Mouse (Mus musculus) limb, embryonic 10.5 days (tissue): ENCODE measurements around the gene Map6. TPM values are rescaled to one million over a fixed set of nuclear protein-coding genes. Genes with fewer than 3 reads are reported as not detected.

Source experiments
- DNase-seq: peaks from one replicate; pipeline ENCODE4 v3.0.0-alpha.2; 2017; ENCODE audit warnings: low spot score
- H3K27ac ChIP-seq: fragments of 300-500 bp; sonication (generic); 2 replicates; pipeline ENCODE4 v1.5.1; 2016; ENCODE audit warnings: mild to moderate bottlenecking
- H3K27me3 ChIP-seq: fragments of 300-500 bp; sonication (generic); 2 replicates; pipeline ENCODE4 v1.6.1; 2016; ENCODE audit warnings: low read depth, mild to moderate bottlenecking; ENCODE audit not compliant: poor library complexity, severe bottlenecking
- H3K36me3 ChIP-seq: fragments of 300-500 bp; sonication (generic); 2 replicates; pipeline ENCODE4 v1.6.1; 2016; ENCODE audit warnings: mild to moderate bottlenecking, moderate library complexity
- H3K4me1 ChIP-seq: fragments of 300-500 bp; sonication (generic); 2 replicates; pipeline ENCODE4 v1.6.1; 2016
- H3K4me3 ChIP-seq: fragments of 300-500 bp; sonication (generic); 2 replicates; pipeline ENCODE4 v1.5.1; 2016; ENCODE audit warnings: mild to moderate bottlenecking, moderate library complexity
- H3K9me3 ChIP-seq: fragments of 300-500 bp; sonication (generic); replicated peaks from 2 replicates; pipeline ENCODE4 v1.6.1; 2016; ENCODE audit warnings: mild to moderate bottlenecking
- WGBS: fragments of 180-500 bp; shearing (Covaris S2); methylation state at CpG from one replicate; pipeline ENCODE4 v1.1.7; 2016; 5-methylcytosine and 5-hydroxymethylcytosine counted together
- polyA plus RNA-seq: library from polyadenylated mRNA; unstranded; fragments of >200 nt; fragmentation: Nextera tagmentation; extraction: Ambion mirVana; gene quantifications from 2 replicates; pipeline ENCODE4 v1.2.1, GENCODE M21; 2016

Gene Map6
- polyA plus RNA-seq, 1 experiment from 2014 or later = 5.4 TPM

DNA sequence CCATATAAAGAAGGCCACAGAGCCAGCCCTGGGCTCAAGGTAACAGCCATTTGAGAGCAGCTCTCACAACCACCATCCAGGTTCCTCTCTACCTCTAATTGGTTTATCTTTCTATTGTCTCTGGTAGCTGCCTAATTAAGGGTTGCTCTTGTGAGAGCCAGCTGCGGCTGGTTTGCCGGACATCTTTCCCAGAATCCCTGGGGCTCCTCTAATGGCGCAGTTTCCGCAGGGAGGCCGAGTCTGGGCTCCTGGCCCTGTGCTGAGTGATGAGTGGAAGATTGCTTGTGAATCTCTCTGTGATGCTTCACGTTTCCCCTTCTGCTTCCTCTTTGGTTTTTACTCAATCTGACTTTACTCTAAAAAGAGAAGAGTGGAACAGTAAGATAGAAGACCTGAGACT, 36.8 kb downstream of the Map6 start:
- 55% methylated on average over 6 of the region's 6 CpGs for WGBS

GRCm38 (mm10) chr7:99304949-99305372, 37.7 kb downstream of the Map6 start:
- Histone ChIP-seq H3K27ac (peak overlapping the region; percentile 30; the same call in 1 of the 2 replicates), H3K4me1 (peaks cover 27% of the 10 kb centered on the region), H3K4me3 (no peak overlapping the region), H3K36me3 (no peaks in the 10 kb centered on the region), H3K9me3 (no peaks in the 10 kb centered on the region), H3K27me3 (no peaks in the 10 kb centered on the region)
- DNase-seq = no peak
- 68% methylated on average over 5 of the region's 5 CpGs for WGBS

More for the DNA sequence above, 36.8 kb downstream of the Map6 start:
- Histone ChIP-seq H3K4me3 (no peak overlapping the region), H3K9me3 (no peaks in the 10 kb centered on the region), H3K36me3 (no peaks in the 10 kb centered on the region), H3K4me1 (peaks cover 27% of the 10 kb centered on the region), H3K27ac (0 out of 2 replicates have a peak overlapping the region, but pooled peaks have one; percentile 30), H3K27me3 (no peaks in the 10 kb centered on the region)
- DNase-seq = no peak

- no peak overlapping the region for H3K27ac ChIP-seq
- no peak for DNase-seq
- H3K4me1 ChIP-seq = peaks cover 27% of the 10 kb centered on the region
- H3K27me3 ChIP-seq = no peaks in the 10 kb centered on the region
- 92% methylated on average over 4 of the region's 4 CpGs for WGBS
- H3K4me3 ChIP-seq = no peak overlapping the region
- H3K36me3 ChIP-seq = no peaks in the 10 kb centered on the region
- H3K9me3 ChIP-seq = no peaks in the 10 kb centered on the region
These were observed 38.4 kb downstream of the Map6 start for GRCm38 (mm10) chr7:99305688-99306087.

DNA sequence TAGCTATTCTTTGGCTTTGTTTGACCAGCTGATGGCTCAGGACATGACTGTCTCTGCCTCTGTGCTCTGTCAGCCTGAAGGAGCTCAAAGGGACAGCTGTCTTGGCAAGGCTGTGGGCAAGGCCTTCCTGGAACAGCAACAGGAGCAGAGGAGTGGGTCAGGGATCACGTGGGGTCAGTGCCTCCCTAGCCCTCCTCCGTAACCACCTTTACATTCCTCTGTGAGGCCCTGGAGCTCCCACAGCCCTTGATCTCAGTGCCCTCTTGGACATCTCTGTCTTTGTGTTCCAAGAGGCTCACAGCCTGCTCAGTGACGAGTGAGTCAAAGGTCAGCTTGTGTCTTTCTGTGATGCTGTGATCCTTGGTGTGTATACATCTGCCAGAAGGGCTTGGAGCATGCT, 39.4 kb downstream of the Map6 start:
- no peaks in the 10 kb centered on the region for H3K36me3 ChIP-seq
- DNase-seq = no peak
- H3K9me3 ChIP-seq = no peaks in the 10 kb centered on the region
- WGBS = 24% methylated on average over 3 of the region's 3 CpGs
- peaks cover 31% of the 10 kb centered on the region for H3K4me1 ChIP-seq
- no peaks in the 10 kb centered on the region for H3K27me3 ChIP-seq
- H3K4me3 ChIP-seq = no peak overlapping the region
- H3K27ac ChIP-seq = no peak overlapping the region

GRCm38 (mm10) chr7:99311433-99311832, 44.2 kb downstream of the Map6 start:
- no peak for DNase-seq
- no peaks in the 10 kb centered on the region for H3K36me3 ChIP-seq
- 79% methylated on average over 7 of the region's 7 CpGs for WGBS
- no peaks in the 10 kb centered on the region for H3K9me3 ChIP-seq
- no peaks in the 10 kb centered on the region for H3K27me3 ChIP-seq
- H3K4me3 ChIP-seq = no peak overlapping the region
- no peak overlapping the region; the same call in 1 of the 2 replicates for H3K27ac ChIP-seq
- peaks cover 38% of the 10 kb centered on the region for H3K4me1 ChIP-seq

DNA sequence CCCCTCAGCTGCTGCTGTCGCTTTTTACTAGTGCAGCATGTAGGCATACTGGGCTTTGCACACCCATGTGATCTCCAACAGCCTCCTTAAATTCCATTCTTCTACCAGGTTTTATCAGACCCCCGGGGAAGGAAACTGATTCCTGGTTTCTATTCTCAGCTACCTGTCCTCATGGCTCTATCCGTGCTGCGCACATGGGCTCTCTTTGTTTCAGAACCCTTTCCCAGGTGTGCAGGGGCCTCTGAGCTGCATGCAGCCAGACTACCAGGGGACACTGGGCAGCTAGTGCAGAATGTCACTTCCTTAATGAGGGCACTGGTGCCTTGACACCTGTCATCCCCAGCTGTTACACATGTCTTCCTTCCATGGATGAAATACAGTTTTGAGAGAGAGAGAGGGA, 44.8 kb downstream of the Map6 start:
- Histone ChIP-seq H3K4me1 (peaks cover 34% of the 10 kb centered on the region), H3K27ac (peak overlapping the region; percentile 46; the same call in 1 of the 2 replicates), H3K4me3 (no peak overlapping the region), H3K27me3 (no peaks in the 10 kb centered on the region), H3K9me3 (no peaks in the 10 kb centered on the region), H3K36me3 (no peaks in the 10 kb centered on the region)
- 81% methylated on average over 4 of the region's 4 CpGs for WGBS
- no peak for DNase-seq

DNA sequence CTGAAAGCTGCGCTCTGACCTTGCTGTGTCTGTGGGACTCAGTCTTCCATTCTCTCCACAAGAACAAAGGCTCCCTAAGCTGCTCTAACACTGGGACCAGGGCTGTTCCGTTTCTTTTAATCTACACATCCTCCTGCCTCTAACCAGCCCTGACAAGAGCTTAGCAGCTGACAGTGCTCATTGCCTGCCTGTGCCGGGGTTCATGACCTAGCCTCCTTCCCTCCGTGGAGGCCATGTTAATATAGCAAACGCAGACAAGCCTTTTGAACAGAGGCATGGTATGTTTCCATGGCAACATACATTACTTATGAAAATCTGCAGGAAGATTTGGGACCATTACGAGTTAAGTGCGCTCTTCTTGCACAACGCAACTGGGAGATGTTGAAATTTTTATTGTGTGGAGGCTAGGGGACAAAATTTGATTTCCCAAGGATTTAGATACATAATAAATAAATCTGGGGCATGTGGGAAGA, 45.5 kb downstream of the Map6 start:
- Histone ChIP-seq H3K9me3 (no peaks in the 10 kb centered on the region), H3K36me3 (no peaks in the 10 kb centered on the region), H3K4me1 (peaks cover 34% of the 10 kb centered on the region), H3K27ac (peak overlapping the region; percentile 46; the same call in 1 of the 2 replicates), H3K4me3 (no peak overlapping the region), H3K27me3 (no peaks in the 10 kb centered on the region)
- WGBS = 51% methylated on average over 8 of the region's 8 CpGs
- no peak for DNase-seq

DNA sequence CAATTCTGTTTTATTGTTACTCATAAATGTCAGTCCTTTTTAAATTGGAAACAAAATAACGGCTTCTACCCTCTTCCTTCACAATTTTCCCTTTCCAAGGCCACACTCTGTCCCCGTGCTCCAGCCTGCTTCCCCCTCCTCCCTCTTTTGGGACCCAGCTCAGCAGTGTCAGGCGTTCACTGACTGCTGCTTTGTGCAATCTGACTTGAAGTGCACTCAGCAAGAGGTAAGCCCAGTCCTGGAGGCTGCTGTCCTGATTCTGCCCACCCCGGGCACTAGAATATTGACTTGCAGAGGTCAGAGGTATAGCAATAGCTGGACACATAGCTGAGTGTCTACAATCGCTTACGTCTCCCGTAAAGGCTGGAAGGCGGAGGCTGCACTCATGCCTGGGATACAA, 46.0 kb downstream of the Map6 start:
- DNase-seq = no peak
- WGBS = 71% methylated on average over 8 of the region's 8 CpGs
- Histone ChIP-seq H3K27me3 (no peaks in the 10 kb centered on the region), H3K9me3 (no peaks in the 10 kb centered on the region), H3K4me1 (peaks cover 38% of the 10 kb centered on the region), H3K36me3 (no peaks in the 10 kb centered on the region), H3K4me3 (no peak overlapping the region), H3K27ac (no peak overlapping the region)

DNA sequence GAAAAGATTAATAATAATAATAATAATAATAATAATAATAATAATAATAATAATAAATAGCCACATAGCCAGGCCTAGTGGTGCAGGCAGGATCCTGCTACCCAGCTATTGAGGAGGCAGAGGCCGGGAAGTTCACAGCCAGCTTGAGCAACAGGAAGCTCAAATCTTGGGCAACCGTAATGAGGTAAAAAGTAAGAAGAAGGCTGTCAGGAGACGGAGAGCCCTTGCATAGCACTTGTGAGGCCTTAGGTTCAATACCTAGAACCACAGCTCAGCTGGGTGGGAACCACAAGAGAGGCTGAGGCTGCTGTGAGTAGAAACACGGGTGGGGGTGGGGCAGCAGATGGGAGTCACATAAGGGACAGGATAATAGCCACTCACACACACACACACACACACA, 47.3 kb downstream of the Map6 start:
- H3K36me3 ChIP-seq = no peaks in the 10 kb centered on the region
- no peak overlapping the region for H3K27ac ChIP-seq
- no peak overlapping the region for H3K4me3 ChIP-seq
- H3K9me3 ChIP-seq = no peaks in the 10 kb centered on the region
- 86% methylated on average over 4 of the region's 4 CpGs for WGBS
- no peaks in the 10 kb centered on the region for H3K27me3 ChIP-seq
- H3K4me1 ChIP-seq = peaks cover 45% of the 10 kb centered on the region
- DNase-seq = no peak

GRCm38 (mm10) chr7:99316207-99316606, 49.0 kb downstream of the Map6 start:
- H3K27ac ChIP-seq = no peak overlapping the region
- no peak for DNase-seq
- H3K4me3 ChIP-seq = no peak overlapping the region
- no peaks in the 10 kb centered on the region for H3K36me3 ChIP-seq
- H3K27me3 ChIP-seq = peaks cover 10% of the 10 kb centered on the region; the same call in 1 of the 2 replicates
- 57% methylated on average over 7 of the region's 7 CpGs for WGBS
- H3K4me1 ChIP-seq = peaks cover 59% of the 10 kb centered on the region
- H3K9me3 ChIP-seq = no peaks in the 10 kb centered on the region

GRCm38 (mm10) chr7:99317475-99317874, 50.2 kb downstream of the Map6 start:
- WGBS = 74% methylated on average over 7 of the region's 7 CpGs
- no peak for DNase-seq
- Histone ChIP-seq H3K27me3 (peaks cover 12% of the 10 kb centered on the region; the same call in 1 of the 2 replicates), H3K4me1 (peaks cover 46% of the 10 kb centered on the region), H3K4me3 (no peak overlapping the region), H3K36me3 (no peaks in the 10 kb centered on the region), H3K9me3 (no peaks in the 10 kb centered on the region), H3K27ac (0 out of 2 replicates have a peak overlapping the region, but pooled peaks have one; percentile 16)

DNA sequence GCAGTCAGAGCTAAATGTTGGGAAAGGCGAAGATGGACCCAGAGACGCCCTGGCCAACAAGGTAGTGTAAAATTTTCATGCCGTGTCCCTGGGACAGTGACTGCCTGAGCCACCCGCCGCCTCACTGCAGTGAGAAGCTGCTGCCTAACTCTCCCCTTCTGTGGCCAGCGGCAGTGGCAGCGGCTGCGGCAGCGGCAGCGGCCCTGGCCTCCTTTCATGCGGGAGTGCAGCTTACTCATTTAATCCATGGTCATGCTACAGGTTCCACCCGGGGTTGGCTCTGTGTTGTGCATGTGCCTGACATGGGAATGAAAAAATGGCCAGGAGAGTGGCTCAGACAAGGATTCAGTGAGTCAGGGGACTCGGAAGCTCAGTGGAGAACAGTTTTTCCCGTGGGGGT, 53.3 kb downstream of the Map6 start:
- Histone ChIP-seq H3K9me3 (no peaks in the 10 kb centered on the region), H3K27ac (0 out of 2 replicates have a peak overlapping the region, but pooled peaks have one; percentile 4), H3K36me3 (no peaks in the 10 kb centered on the region), H3K27me3 (peaks cover 26% of the 10 kb centered on the region), H3K4me3 (no peak overlapping the region), H3K4me1 (peaks cover 49% of the 10 kb centered on the region)
- WGBS = 46% methylated on average over 14 of the region's 14 CpGs
- peak; percentile 43 for DNase-seq

DNA sequence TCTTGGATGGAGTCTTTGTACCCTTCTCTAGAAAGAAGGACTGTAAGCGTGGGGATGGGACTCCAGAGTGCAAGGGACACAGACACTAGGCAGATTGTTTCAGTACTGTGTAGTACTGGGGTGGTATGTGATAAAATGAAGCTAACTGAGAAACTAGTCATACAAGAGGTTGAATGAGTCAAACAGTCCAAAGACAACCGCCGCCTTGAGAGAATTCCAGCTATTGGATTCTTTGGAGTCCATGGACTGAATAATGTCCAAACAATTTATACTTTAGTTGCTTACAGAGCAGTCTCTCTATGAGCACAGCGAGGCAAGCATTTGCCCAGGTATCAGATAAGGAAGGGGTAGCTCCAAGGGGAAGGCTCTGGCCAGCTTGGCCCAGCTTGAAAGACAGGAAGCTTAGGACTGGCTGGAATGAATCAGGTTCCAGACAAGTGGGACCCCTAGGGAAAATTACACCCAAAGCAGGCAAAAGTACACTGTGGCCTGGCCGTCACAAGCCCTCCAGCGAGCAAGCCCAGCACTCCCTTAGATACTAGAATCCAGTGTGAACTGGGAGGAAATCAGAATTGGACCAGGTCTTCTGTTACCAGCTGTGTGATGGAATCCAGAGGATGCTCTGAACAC, 55.6 kb downstream of the Map6 start:
- peaks cover 38% of the 10 kb centered on the region for H3K4me1 ChIP-seq
- 94% methylated on average over 6 of the region's 6 CpGs for WGBS
- DNase-seq = no peak
- H3K27ac ChIP-seq = no peak overlapping the region
- peaks cover 45% of the 10 kb centered on the region for H3K27me3 ChIP-seq
- H3K9me3 ChIP-seq = no peaks in the 10 kb centered on the region
- no peak overlapping the region for H3K4me3 ChIP-seq
- H3K36me3 ChIP-seq = no peaks in the 10 kb centered on the region
